Mouse (Mus musculus) forebrain, embryonic 13.5 days (tissue): Measurements from ENCODE around the gene Gpcpd1. TPM values are rescaled to one million over a fixed set of nuclear protein-coding genes. Genes with fewer than 3 reads are reported as not detected.

Experiments
- ATAC-seq: fragments of 200-750 bp; cut with Nextera tagmentation; 2 replicates; pipeline ENCODE4 v1.8.0; 2017
- H3K27ac ChIP-seq: fragments of 300-500 bp; sonication (generic); 2 replicates; pipeline ENCODE4 v1.5.1; 2015; ENCODE audit warnings: inconsistent platforms, mild to moderate bottlenecking, moderate library complexity
- H3K27me3 ChIP-seq: fragments of 300-500 bp; sonication (generic); 2 replicates; pipeline ENCODE4 v1.6.1; 2015; ENCODE audit warnings: mild to moderate bottlenecking, inconsistent platforms
- H3K36me3 ChIP-seq: fragments of 300-500 bp; sonication (generic); 2 replicates; pipeline ENCODE4 v1.6.1; 2015; ENCODE audit warnings: mild to moderate bottlenecking, inconsistent platforms; ENCODE audit not compliant: poor library complexity, severe bottlenecking
- H3K4me1 ChIP-seq: fragments of 300-500 bp; sonication (generic); 2 replicates; pipeline ENCODE4 v1.6.1; 2015; ENCODE audit warnings: inconsistent platforms
- H3K4me2 ChIP-seq: fragments of 300-500 bp; sonication (generic); 2 replicates; pipeline ENCODE4 v1.6.1; 2015; ENCODE audit warnings: inconsistent platforms, mild to moderate bottlenecking, moderate library complexity
- H3K4me3 ChIP-seq: fragments of 300-500 bp; sonication (generic); 2 replicates; pipeline ENCODE4 v1.5.1; 2015; ENCODE audit warnings: mild to moderate bottlenecking, inconsistent platforms
- H3K9ac ChIP-seq: fragments of 300-500 bp; sonication (generic); 2 replicates; pipeline ENCODE4 v1.6.1; 2015; ENCODE audit warnings: mild to moderate bottlenecking, inconsistent platforms
- H3K9me3 ChIP-seq: fragments of 300-500 bp; sonication (generic); replicated peaks from 2 replicates; pipeline ENCODE4 v1.6.1; 2016; ENCODE audit warnings: inconsistent platforms
- WGBS: fragments of 180-500 bp; shearing (Covaris S2); methylation state at CpG from one replicate; pipeline ENCODE4 v1.1.7; 2015; 5-methylcytosine and 5-hydroxymethylcytosine counted together
- polyA plus RNA-seq: library from polyadenylated mRNA; unstranded; fragments of >200 nt; fragmentation: Nextera tagmentation; extraction: Ambion mirVana; gene quantifications from 2 replicates; pipeline ENCODE4 v1.2.1, GENCODE M21; 2015

Gene Gpcpd1
- polyA plus RNA-seq: 74.3 and 75.2 TPM in 2 replicates

DNA sequence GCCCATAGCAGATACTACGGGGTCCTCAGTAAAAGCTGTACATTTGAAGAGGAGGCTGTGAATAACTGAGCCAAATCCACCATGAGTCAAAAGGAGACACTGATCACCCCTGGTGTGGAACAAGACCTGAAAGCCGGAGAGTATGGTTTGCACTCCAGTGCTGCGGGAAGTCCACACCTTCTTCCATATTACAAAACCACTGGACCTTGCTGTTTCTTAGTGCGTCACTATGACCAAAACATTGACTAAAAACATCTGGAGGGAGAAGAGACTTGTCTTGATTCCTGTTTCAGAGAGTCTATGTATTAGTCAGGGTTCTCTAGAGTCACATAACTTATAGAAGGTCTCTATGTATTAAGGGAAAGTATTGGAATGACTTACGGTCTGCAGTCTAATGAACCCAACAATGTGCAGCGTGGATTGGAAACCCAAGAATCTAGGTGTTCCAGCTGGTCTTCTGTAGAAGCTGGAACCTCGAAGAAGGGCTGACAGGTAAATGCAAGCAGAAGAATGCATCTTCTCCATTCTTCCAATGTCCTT lies at the start of gene Gpcpd1:
Gpcpd1 (minus strand) TSS at position 490 of the 540 bp plus-strand sequence.
- Histone ChIP-seq H3K9ac (no peak within 1 kb of the TSS), H3K4me3 (no peak within 1 kb of the TSS), H3K4me2 (no peak within 1 kb of the TSS), H3K4me1 (peaks cover 9% of the 10 kb centered on the region), H3K36me3 (no peaks in the 10 kb centered on the region), H3K9me3 (no peaks in the 10 kb centered on the region), H3K27me3 (no peaks in the 10 kb centered on the region), H3K27ac (no peak within 1 kb of the TSS)
- no peak for ATAC-seq
- 92% methylated on average over 7 of the region's 7 CpGs for WGBS

DNA sequence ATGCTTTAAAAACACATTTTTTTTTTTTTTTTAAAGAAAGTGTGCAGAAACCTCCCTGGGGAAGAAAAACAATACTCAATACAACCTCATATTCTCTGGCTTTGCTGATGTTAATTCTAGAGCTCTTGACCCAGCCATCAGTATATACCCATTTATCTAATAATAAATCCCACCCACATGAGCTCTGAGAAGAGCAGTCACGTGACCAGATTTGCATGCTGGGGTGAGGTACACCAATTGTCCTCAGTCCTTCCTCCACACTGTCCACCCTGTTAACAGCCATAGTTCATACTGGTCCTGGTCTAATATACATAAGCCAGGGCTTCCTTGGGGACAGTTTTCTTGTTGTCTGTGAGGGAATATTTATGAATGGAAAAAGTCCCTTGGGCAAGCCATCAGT lies 49.0 kb upstream of the Gpcpd1 start:
- Histone ChIP-seq H3K36me3 (no peaks in the 10 kb centered on the region), H3K27ac (no peak overlapping the region), H3K4me1 (no peaks in the 10 kb centered on the region), H3K27me3 (no peaks in the 10 kb centered on the region), H3K9ac (no peak overlapping the region), H3K4me2 (no peak overlapping the region), H3K9me3 (no peaks in the 10 kb centered on the region), H3K4me3 (no peak overlapping the region)
- ATAC-seq: no peak
- 88% methylated on average over 1 of the region's 1 CpGs for WGBS

DNA sequence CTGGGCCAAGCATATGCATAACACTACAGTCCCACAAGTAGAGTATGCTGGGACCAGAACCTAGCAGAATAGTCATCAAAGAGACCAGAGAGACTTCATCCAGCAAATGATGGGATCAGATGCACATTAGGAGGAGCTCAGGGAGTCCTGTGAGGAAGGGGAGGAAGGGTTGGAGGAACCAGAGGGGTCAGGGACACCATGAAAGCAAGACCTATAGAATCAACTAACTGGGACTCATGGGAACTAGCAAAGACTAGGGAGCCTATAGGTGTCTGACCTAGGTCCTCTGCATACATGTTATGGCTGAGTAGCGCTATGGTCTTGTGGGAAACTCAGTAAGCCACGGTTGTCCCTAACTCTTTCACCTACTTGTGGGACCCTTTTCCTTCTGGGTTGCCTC lies 41.1 kb upstream of the Gpcpd1 start:
- ATAC-seq: no peak
- Histone ChIP-seq H3K4me3 (no peak overlapping the region), H3K9me3 (no peaks in the 10 kb centered on the region), H3K36me3 (no peaks in the 10 kb centered on the region), H3K27me3 (no peaks in the 10 kb centered on the region), H3K4me2 (no peak overlapping the region), H3K27ac (no peak overlapping the region), H3K4me1 (no peaks in the 10 kb centered on the region), H3K9ac (no peak overlapping the region)
- WGBS: 93% methylated on average over 2 of the region's 2 CpGs

DNA sequence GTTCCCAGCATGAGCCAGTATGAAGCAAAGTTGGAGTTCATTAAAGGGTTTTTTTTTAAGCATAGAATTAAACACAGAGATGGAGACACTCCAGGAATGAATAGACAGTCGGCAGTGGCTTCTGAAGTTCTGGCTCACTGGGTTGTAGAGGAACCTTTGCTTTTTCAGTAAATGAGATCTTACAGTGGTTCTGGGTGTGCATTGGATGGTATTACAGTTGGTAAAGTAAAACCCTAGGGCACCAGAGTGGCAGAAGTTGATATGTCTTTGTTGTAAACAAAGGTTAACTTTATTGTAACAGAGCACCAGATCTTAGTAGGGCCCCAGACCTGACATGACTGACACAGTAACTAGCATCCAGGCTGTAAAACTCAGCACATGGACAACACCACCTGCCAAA lies 35.6 kb upstream of the Gpcpd1 start:
- Histone ChIP-seq H3K9me3 (no peaks in the 10 kb centered on the region), H3K4me1 (no peaks in the 10 kb centered on the region), H3K4me2 (no peak overlapping the region), H3K27me3 (no peaks in the 10 kb centered on the region), H3K9ac (no peak overlapping the region), H3K36me3 (no peaks in the 10 kb centered on the region), H3K4me3 (no peak overlapping the region), H3K27ac (no peak overlapping the region)
- 87% methylated on average over 1 of the region's 1 CpGs for WGBS
- ATAC-seq: no peak

DNA sequence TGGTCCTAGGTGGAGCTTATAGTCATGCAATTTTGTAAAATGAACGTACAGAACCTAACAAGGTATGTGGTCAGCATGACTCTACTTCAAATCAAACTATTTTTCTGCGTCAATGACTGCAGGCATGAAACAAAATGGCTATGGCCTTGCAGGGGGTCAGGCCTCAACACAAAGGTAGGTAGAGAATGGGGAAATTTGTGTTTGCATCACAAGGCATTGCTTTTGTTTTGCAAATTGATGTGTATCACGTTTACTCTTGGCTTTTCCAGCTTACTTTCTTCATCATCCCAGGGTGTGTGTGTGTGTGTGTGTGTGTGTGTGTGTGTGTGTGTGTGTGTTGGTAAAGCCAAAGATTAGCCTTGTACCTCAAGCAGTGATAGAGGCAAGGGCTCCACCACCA lies 30.2 kb upstream of the Gpcpd1 start:
- H3K4me1 ChIP-seq: no peaks in the 10 kb centered on the region
- H3K36me3 ChIP-seq: no peaks in the 10 kb centered on the region
- WGBS: 56% methylated on average over 3 of the region's 3 CpGs
- H3K4me2 ChIP-seq: no peak overlapping the region
- no peak overlapping the region for H3K27ac ChIP-seq
- no peak for ATAC-seq
- H3K9ac ChIP-seq: no peak overlapping the region
- no peak overlapping the region for H3K4me3 ChIP-seq
- H3K9me3 ChIP-seq: no peaks in the 10 kb centered on the region
- no peaks in the 10 kb centered on the region for H3K27me3 ChIP-seq

DNA sequence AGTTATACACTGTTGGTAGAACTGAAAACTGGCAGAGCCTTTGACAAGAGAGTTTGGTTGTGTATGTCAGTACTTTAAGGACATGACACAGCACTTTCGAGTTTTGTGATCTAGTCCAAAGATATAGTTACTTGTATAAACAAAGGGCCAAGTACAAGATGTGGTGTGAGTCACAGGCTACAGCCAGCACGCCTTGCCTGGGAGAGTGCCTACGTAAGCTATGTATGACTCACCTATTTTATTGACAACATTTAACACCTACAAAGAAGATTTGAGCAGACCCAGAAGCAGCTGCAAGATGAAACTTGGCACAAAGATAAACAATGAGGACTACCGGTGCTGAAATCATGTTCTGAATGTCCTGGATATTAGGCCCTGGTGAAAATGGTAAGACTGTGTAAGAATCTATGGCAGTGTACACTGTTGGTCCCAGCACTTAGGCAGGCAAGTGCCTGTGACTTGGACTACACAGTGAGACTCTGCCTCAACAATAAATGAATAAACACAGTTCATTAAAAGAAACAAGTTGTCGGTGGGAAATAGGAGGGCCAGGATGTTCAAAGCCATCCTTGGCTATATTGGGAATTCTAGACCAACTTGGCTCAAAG lies 26.2 kb upstream of the Gpcpd1 start:
- Histone ChIP-seq H3K4me2 (no peak overlapping the region), H3K9me3 (peaks cover 10% of the 10 kb centered on the region; the same call in 1 of the 2 replicates), H3K9ac (no peak overlapping the region), H3K36me3 (no peaks in the 10 kb centered on the region), H3K27ac (no peak overlapping the region), H3K27me3 (no peaks in the 10 kb centered on the region), H3K4me1 (no peaks in the 10 kb centered on the region), H3K4me3 (no peak overlapping the region)
- no peak for ATAC-seq
- 84% methylated on average over 5 of the region's 5 CpGs for WGBS

DNA sequence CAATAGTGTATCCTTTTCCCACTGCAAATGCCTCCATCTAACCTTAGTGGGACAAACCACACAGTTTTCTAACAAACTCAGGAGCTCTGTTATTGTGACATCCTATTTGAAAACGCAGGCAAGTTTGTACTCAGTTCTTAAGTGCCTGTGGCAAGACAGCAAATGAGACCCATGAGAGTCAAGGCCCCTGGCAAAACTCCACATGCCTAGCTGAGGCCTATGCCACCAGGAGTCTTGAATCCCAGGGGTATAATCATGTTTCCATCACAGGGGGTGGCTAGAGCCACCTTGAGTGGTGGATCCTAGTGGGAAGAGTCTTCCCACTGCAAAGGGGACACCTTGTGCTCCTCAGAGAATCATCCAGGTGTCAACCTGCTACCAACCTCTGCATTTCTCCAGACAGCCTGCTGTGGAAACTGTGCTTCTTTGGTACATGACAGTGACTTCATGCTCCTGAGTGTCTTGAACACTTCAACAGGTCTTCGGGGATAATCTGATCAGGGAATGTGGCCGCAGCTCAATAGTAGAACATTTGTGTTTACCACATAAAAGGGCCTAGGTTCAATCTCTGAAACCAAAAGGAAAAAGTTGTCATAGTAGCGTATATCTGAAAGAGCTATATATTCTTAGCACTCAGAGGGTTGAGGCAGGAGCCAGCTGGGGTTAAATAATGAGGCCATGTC lies 24.2 kb upstream of the Gpcpd1 start:
- H3K36me3 ChIP-seq: no peaks in the 10 kb centered on the region
- H3K4me2 ChIP-seq: no peak overlapping the region
- no peak overlapping the region for H3K27ac ChIP-seq
- no peak overlapping the region for H3K9ac ChIP-seq
- peaks cover 10% of the 10 kb centered on the region; the same call in 1 of the 2 replicates for H3K9me3 ChIP-seq
- no peaks in the 10 kb centered on the region for H3K27me3 ChIP-seq
- no peak overlapping the region for H3K4me3 ChIP-seq
- 92% methylated on average over 4 of the region's 4 CpGs for WGBS
- peaks cover 4% of the 10 kb centered on the region; the same call in 1 of the 2 replicates for H3K4me1 ChIP-seq
- no peak for ATAC-seq

DNA sequence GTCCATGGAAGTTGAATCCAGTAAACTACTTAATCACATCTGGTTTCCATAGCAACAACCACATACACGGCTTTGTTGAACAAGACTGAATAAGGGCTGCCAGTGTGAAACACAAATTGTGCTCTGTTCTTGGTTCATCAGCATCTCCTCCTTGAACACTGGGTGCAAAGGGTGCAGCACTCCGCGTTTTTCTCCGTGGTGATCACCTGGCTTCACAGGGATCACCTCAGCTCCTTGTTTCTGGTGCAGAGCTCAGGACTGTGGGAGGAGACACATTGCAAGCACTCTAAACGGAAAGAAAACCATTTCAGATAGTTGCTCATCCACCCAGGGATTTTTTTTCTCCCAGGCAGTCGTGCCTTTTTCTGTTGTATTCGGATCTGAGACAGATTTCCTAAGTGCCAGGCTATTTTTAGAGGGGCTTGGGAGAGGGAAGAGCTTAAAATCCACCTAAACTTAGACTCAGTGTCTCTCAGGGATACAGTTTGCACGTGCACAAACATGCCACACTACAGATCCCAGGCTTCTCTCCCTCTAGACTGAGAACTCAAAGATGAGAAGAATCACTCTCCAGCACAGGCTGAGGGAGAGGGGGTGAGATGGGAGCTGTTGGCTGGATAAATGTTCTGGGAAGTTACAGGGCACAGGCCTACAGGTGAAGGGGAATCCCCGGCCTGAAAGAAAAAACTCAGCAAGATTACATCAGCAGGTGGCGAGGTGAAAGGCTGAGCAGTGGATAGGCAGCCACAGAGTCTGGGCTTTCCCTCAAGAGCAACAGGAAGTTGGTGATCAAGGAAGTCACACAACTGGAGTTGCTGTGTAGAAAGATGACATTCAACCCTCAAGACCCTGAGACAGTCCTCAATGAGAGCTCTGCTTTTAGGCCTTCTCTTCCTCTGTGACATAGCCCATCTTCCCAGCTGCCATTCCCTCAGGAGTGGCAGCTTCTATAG lies 19.9 kb upstream of the Gpcpd1 start:
- no peak overlapping the region for H3K4me2 ChIP-seq
- H3K4me1 ChIP-seq: peaks cover 4% of the 10 kb centered on the region; the same call in 1 of the 2 replicates
- peak; percentile 27; the same call in 1 of the 2 replicates for ATAC-seq
- peaks cover 10% of the 10 kb centered on the region; the same call in 1 of the 2 replicates for H3K9me3 ChIP-seq
- H3K36me3 ChIP-seq: no peaks in the 10 kb centered on the region
- no peak overlapping the region for H3K4me3 ChIP-seq
- no peak overlapping the region for H3K27ac ChIP-seq
- H3K9ac ChIP-seq: no peak overlapping the region
- no peaks in the 10 kb centered on the region for H3K27me3 ChIP-seq
- 41% methylated on average over 10 of the region's 10 CpGs for WGBS

DNA sequence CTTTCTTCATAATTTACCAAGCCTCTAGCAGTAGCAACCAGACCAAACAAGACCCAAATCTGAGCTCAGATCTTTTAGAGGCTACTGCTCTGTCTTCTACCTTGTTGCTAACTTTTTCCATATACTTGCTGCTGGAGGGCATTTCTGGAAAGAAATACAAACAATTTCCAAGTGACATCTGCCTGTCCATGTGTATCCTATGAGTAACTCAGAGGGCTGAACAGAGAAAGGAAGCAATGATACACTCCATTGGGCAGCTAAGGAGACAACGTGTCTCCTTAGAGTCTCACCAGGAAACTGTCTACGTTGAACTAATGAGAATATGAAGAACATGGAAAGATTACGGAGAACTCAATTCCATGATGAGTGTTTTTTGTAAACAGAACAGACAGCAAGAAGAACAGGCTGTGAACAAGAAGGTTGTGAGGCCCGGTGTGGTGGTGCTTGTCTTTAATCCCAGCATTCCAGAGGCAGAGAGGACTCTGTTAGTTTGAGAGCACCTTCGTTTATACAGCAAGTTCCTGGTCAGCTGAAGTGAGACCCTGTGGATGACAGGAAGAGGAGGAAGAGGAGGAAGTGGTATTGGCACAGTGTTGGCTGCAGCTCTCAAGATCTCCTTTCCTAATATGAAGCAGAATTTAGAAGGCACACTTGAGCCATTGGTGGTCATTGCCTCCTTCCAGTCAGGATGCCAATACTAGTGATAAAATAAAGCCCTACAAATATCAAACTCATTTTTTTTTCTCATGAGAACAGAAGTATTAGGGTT lies 18.4 kb upstream of the Gpcpd1 start:
- H3K36me3 ChIP-seq: no peaks in the 10 kb centered on the region
- ATAC-seq: no peak
- H3K9me3 ChIP-seq: peaks cover 10% of the 10 kb centered on the region; the same call in 1 of the 2 replicates
- peaks cover 4% of the 10 kb centered on the region; the same call in 1 of the 2 replicates for H3K4me1 ChIP-seq
- no peak overlapping the region for H3K4me3 ChIP-seq
- H3K4me2 ChIP-seq: no peak overlapping the region
- H3K27ac ChIP-seq: no peak overlapping the region
- H3K27me3 ChIP-seq: no peaks in the 10 kb centered on the region
- WGBS: 79% methylated on average over 5 of the region's 5 CpGs
- no peak overlapping the region for H3K9ac ChIP-seq

DNA sequence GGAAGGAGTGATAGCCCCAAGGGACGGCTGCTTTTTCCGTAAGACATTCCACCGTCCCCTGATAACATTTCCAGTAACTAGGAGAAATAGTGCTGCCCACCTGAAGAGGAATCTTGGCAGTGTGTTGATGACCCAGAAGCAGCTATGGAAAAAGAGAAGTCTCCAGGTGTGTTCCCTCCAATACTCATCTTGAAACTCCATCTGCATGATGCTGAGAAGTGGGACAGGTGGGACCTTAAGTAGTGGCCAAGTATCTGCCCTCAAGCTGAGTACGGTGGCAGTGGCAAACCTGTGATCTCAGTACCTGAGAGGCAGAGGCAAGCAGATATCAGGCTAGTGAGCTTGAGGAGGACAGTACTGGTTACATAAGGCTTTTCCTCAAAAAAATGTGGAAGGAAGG lies 17.4 kb upstream of the Gpcpd1 start:
- Histone ChIP-seq H3K9me3 (peaks cover under 1% of the 10 kb centered on the region; the same call in 1 of the 2 replicates), H3K4me2 (no peak overlapping the region), H3K36me3 (no peaks in the 10 kb centered on the region), H3K27me3 (no peaks in the 10 kb centered on the region), H3K27ac (no peak overlapping the region), H3K9ac (no peak overlapping the region), H3K4me1 (peaks cover 4% of the 10 kb centered on the region; the same call in 1 of the 2 replicates), H3K4me3 (no peak overlapping the region)
- 81% methylated on average over 4 of the region's 4 CpGs for WGBS
- no peak for ATAC-seq

DNA sequence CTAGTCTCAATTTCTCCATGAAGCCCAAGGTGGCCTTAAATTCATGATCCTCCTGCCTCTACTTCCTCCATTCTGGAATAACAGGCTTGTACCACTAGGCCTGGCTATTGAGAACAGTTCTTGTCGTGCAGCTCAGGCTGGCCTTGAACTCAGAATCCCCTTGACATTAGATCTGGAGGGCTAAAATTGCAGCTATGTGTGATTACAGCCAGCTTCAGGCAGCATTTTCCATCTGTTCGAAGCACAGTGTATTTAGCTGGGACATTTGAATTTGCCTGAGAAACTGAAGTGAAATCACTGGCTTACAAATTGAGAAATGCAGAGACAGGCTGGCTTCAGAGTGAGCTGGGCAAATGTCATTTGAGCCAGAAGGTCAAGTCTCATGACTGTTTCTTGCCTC lies 16.2 kb upstream of the Gpcpd1 start:
- peaks cover 4% of the 10 kb centered on the region; the same call in 1 of the 2 replicates for H3K4me1 ChIP-seq
- no peaks in the 10 kb centered on the region for H3K36me3 ChIP-seq
- no peaks in the 10 kb centered on the region for H3K9me3 ChIP-seq
- H3K4me3 ChIP-seq: no peak overlapping the region
- H3K4me2 ChIP-seq: no peak overlapping the region
- 87% methylated on average over 2 of the region's 2 CpGs for WGBS
- H3K9ac ChIP-seq: no peak overlapping the region
- H3K27ac ChIP-seq: no peak overlapping the region
- no peaks in the 10 kb centered on the region for H3K27me3 ChIP-seq
- no peak for ATAC-seq
